ENCODE assay signal across 4 mouse cellular contexts in genomic region chr4:145546477-145546876, GRCm38 (mm10). TPM values are rescaled to one million over a fixed set of nuclear protein-coding genes. Genes with fewer than 3 reads are reported as not detected.
"Had no signal": no experiment of that assay in that cellular context is flagged by ENCODE, and none has a peak within 500 bp of the region (broad histone marks: within the 10 kb centered on the region; RNA-seq: fewer than 3 reads in every experiment).

No protein-coding gene starts in this region.

RNA-seq across cellular contexts. Expression of gene Zfp990, which starts 35.9 kb away (rescaled TPM):
- polyA plus RNA-seq: liver, embryonic 13.5 days; liver, postnatal 0 days; midbrain, embryonic 12.5 days; neural tube, embryonic 12.5 days had no signal
